Comparison of ENCODE assay signal across 10 mouse cellular contexts in genomic region chr3:40525341-40525740, GRCm38 (mm10). TPM values are rescaled to one million over a fixed set of nuclear protein-coding genes. Genes with fewer than 3 reads are reported as not detected.
A peak's percentile ranks its signal among the peaks of the same experiment; 100 is the strongest.
DNase-seq lines count a peak whose midpoint lies in the region; ATAC-seq and TF ChIP-seq lines count a peak whose summit lies in the region.
"Had no signal": no experiment of that assay in that cellular context is flagged by ENCODE, and none has a peak within 500 bp of the region (broad histone marks: within the 10 kb centered on the region; RNA-seq: fewer than 3 reads in every experiment).

No protein-coding gene starts in this region.

- no peaks in the 10 kb centered on the region for H3K27me3 ChIP-seq in lung, embryonic 14.5 days (ENCODE audit: insufficient read depth, low read length)
- H3K27me3 ChIP-seq in splenic B cell, adult 2 months (ENCODE audit: control insufficient read depth, insufficient read depth, low read length, poor library complexity, severe bottlenecking): no peaks in the 10 kb centered on the region
- H3K27me3 ChIP-seq: heart, embryonic 15.5 days had no signal

- H3K9me3 ChIP-seq in lung, embryonic 14.5 days (ENCODE audit: low read depth, low read length): no peaks in the 10 kb centered on the region; the same call in 1 of the 2 replicates
- H3K9me3 ChIP-seq: heart, embryonic 15.5 days had no signal

- 13% methylated on average over 4 of the region's 4 CpGs for WGBS in lung, embryonic 14.5 days

- H3K27ac ChIP-seq in left cerebral cortex, adult 2 months: no peak overlapping the region
- no peak overlapping the region for H3K27ac ChIP-seq in lung, embryonic 14.5 days (ENCODE audit: low read depth)
- H3K27ac ChIP-seq: heart, embryonic 15.5 days; macrophage had no signal

- H3K9ac ChIP-seq in lung, embryonic 14.5 days: no peak overlapping the region
- H3K9ac ChIP-seq: heart, embryonic 15.5 days had no signal

- TF ChIP-seq CTCF in left cerebral cortex, adult 2 months (IDR thresholded peaks at IDR 0.05): peak; percentile 74
- TF ChIP-seq CTCF in lung, embryonic 14.5 days (IDR thresholded peaks at IDR 0.05; ENCODE audit: low read depth): peak; percentile 74

- ATAC-seq in cerebellum, adult (ENCODE audit: insufficient number of reproducible peaks, low FRiP score, low TSS enrichment): no peak
- ATAC-seq in lung, embryonic 14.5 days (ENCODE audit: insufficient read depth): no peak

- no peaks in the 10 kb centered on the region for H3K4me1 ChIP-seq in lung, embryonic 14.5 days (ENCODE audit: insufficient read depth)

- H3K36me3 ChIP-seq in lung, embryonic 14.5 days (ENCODE audit: insufficient read depth): no peaks in the 10 kb centered on the region
- no peaks in the 10 kb centered on the region for H3K36me3 ChIP-seq in splenic B cell, adult 2 months (ENCODE audit: control insufficient read depth, insufficient read depth, low read length, poor library complexity, severe bottlenecking)
- H3K36me3 ChIP-seq: heart, embryonic 15.5 days had no signal

- intact Hi-C loops in left cerebral cortex, adult 2 months (cut with DNase I): no loop called here

- H3K4me3 ChIP-seq in left cerebral cortex, adult 2 months: no peak overlapping the region
- H3K4me3 ChIP-seq in lung, embryonic 14.5 days (ENCODE audit: low read depth, low read length): no peak overlapping the region
- H3K4me3 ChIP-seq: heart, embryonic 15.5 days had no signal

- H3K4me2 ChIP-seq in lung, embryonic 14.5 days: no peak overlapping the region
- H3K4me2 ChIP-seq: heart, embryonic 15.5 days had no signal

- peak; percentile 20 for DNase-seq in cerebellum, adult 11-12 months
- DNase-seq in left cerebral cortex, adult 2 months (ENCODE audit: extremely low spot score in 1 of 2, low spot score in 2 of 2): peak; percentile 31 to 53
- DNase-seq in left cerebral cortex, adult 9 months (ENCODE audit: low spot score in 2 of 2): no peak
- DNase-seq in adrenal gland, adult 2 months: peak; percentile 29
- DNase-seq in embryo, embryonic 11 days: peak; percentile 69
- DNase-seq in lung, embryonic 14.5 days: peak; percentile 85
- DNase-seq in splenic B cell, adult 2 months (ENCODE audit: low read depth, low spot score): peak; percentile 81

RNA-seq across cellular contexts. Expression of gene Intu, which starts 5.7 kb away (rescaled TPM):
- total RNA-seq in left cerebral cortex, adult 2 months (2021): 1 to 10 TPM; 6.7 to 8.4 TPM
- total RNA-seq in adrenal gland, adult 2 months (2021): 1 to 10 TPM; 1.8 to 4.0 TPM
- 1.1 TPM in 2 replicates for polyA plus RNA-seq in adrenal gland, adult 2 months (2012; rRNA removed)
- polyA plus RNA-seq in lung, embryonic 14.5 days (2014; fragmentation: Nextera tagmentation; extraction: Ambion mirVana): 3.7 and 4.1 TPM in 2 replicates

Comparison
In these comparisons a context has a peak if more than half of its experiments do, and no peak if none do; other contexts are left out.
1. DNase-seq: peak in cerebellum, adult 11-12 months (single experiment), left cerebral cortex, adult 2 months (2 of 2), adrenal gland, adult 2 months (single experiment), embryo, embryonic 11 days (single experiment), lung, embryonic 14.5 days (single experiment) and splenic B cell, adult 2 months (single experiment); none in left cerebral cortex, adult 9 months (0 of 2).